Mouse (Mus musculus): Measurements from ENCODE around the gene Bfar.
A peak's percentile ranks its signal among the peaks of the same experiment; 100 is the strongest.
"Not testable (repeated sequence)": the region's sequence is repeated elsewhere in the genome, so short reads cannot be mapped to it uniquely, and the experiment has no call there.

The Bfar gene

DNA sequence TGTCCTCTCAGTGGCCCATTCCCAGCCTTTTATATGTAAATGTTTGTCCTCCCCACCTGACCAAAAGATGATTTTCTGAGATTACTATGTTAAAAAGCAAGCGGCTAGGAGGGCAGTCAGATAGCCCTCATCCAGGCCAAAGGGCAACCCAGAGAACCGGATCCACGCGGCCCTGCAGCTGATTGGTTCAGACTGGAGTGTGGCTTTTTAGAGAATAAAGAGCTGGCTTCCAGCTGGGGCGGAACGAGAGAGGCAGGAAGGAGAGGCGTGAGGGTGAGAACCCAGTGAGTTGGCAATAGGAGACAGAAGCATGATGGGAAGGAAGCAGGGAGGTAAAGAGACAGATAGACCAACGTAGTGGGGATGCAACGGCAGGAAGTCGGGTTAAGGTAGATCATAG lies 51.3 kb downstream of the Bfar start:
- DNase-seq (ENCODE audit: low read depth) = no peak

- no peak for DNase-seq (ENCODE audit: low read depth)
Observed at GRCm38 (mm10) chr16:13727811-13728335, 56.2 kb downstream of the Bfar start.

DNA sequence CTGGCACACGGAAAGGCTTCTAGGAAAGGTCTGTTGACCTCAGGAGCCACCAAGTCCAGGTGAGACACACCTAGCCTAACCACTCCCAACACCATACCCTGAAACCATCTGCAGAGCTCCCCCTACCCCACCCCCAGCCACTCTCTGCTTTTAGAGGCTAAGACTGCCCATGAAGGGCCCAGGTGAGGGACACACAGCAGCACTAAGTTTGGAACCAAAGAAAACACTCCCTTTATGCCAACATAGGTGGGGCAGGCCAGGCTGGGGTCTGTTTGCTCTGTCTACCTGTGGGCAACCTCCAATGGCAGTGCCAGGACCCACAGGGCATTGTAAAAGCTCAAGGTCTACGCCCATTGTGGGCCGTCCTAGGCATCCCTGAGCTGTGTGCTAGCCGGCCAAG lies 57.8 kb downstream of the Bfar start:
- DNase-seq (ENCODE audit: low read depth) = no peak

GRCm38 (mm10) chr16:13730285-13731255 lies 58.9 kb downstream of the Bfar start, which contains the start of gene Pla2g10:
Gene Pla2g10, minus strand, starts transcription at chr16:13730983.
- peak; percentile 35 for DNase-seq (ENCODE audit: low read depth)

- no peak for DNase-seq (ENCODE audit: low read depth)
Observed at GRCm38 (mm10) chr16:13732786-13733185, 61.1 kb downstream of the Bfar start.

GRCm38 (mm10) chr16:13733518-13734137 lies 62.0 kb downstream of the Bfar start:
- peak; percentile 87 for DNase-seq (ENCODE audit: low read depth)

GRCm38 (mm10) chr16:13735977-13736376 lies 64.3 kb downstream of the Bfar start:
- DNase-seq (ENCODE audit: low read depth) = no peak

DNA sequence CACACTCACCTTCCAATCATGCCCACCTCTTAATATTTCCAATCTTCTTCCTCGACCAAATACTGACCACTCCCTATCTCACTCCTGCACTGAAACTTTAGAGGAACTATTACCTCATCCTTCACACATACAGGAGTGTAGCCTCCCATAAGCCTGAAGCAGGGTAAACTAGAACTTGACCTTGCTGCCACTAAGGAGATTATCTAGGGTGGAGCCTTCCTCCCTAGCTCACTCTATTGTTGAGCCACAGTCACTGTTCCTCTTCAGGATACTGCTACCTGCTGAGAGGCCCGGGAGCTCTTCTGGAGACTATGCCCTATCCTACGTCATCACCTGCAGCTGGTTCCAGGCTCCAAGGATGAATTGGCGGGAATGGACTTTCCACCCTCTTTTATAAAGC lies 67.4 kb downstream of the Bfar start:
- not testable (repeated sequence) for DNase-seq (ENCODE audit: low read depth)

DNA sequence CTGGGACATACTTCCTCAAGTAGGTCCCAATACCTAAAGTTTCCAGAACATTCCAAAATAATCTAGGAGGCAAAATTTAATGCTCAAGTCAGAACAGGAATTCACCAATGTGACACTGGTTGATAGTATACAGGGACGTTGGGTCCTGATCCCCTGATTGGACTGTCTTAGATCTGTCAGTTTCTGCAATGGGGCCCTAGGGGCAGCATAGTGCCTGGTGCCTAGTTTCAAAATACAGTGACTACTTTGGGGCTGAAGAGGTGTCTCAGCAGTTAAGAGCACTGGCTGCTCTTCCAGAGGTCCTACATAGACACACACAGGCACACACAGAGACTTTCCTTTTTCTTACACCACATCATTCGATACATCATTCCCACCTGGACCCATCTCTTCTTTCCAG lies 69.2 kb downstream of the Bfar start:
- no peak for DNase-seq (ENCODE audit: low read depth)

GRCm38 (mm10) chr16:13747708-13748107 lies 76.0 kb downstream of the Bfar start:
- DNase-seq (ENCODE audit: low read depth) = no peak

DNA sequence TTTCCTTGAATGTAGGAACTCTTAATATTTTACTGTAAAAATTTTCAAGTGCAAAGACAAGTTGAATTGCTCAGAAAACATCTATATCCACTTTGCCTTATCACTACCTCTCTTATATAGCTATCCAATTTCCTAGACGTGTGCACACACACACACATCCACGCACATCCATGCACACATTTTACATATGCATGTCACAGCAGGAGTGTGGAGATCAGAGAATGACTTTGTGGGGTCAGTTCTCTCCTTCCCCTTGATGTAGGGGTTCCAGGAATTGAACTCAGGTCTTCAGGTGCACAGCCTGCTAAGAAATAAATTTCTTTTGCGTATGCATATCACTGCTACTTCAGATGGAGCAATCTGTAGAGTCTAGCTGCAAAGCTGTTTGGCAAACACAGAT lies 76.5 kb downstream of the Bfar start:
- no peak for DNase-seq (ENCODE audit: low read depth)

GRCm38 (mm10) chr16:13748813-13749212 lies 77.2 kb downstream of the Bfar start:
- DNase-seq (ENCODE audit: low read depth) = not testable (repeated sequence)

DNA sequence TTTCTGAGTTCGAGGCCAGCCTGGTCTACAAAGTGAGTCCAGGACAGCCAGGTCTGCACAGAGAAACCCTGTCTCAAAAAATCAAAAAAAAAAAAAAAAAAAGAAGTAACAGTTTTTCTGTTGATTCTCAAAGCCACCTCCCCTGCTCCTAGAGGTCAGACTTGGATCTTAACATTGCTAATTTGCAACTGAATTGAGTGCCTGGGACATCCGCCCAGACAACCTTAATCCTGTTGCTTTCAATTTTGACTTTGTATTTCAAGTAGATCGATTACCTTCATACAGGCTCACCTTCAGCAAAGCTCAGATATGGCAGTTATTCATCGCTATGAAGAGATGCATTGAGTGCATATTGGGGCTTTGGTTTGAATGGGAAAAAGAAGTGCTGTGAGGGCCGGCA lies 77.6 kb downstream of the Bfar start:
- DNase-seq (ENCODE audit: low read depth) = no peak

DNA sequence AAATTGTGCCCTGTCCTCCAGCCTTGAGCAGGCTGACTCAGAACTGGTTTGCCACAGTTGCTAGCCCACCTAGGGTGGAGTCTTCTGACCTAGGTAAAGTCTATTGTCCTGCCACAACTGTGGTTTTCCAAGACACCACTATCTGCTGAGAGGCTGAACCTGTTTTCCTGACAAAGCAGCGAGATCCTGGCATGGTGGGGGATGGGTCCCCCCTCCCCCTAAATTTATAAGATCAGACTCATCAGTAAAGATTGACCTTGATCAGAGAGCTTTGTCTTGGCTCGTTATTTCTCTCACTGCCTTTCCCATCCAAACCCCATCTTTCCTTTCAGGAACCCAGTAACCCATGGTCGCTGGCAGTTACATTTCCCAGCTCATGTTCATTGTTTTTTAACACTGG lies 78.3 kb downstream of the Bfar start:
- no peak for DNase-seq (ENCODE audit: low read depth)

GRCm38 (mm10) chr16:13750626-13751025 lies 79.0 kb downstream of the Bfar start:
- DNase-seq (ENCODE audit: low read depth) = no peak

Data from NIH3T3 (cell line).